Mouse (Mus musculus): ENCODE results near the gene Gpr62. TPM values are rescaled to one million over a fixed set of nuclear protein-coding genes. Genes with fewer than 3 reads are reported as not detected.

Gene Gpr62
- polyA plus RNA-seq, 1 experiment from 2014 or later: 0.66 TPM

DNA sequence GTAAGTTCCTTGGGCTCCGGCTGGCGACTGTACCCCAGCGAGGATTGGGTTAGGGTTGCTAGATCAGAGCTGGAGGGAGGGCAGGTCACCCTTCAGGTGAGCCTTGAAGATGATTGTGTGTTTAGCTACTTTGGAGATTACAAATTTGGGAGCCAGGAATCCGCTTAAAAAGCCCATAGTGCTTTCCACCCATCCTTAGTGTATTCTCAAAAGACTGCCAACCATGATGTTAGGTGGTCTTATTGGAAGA, 35.8 kb downstream of the Gpr62 start:
- peak overlapping the region; percentile 91 for H3K9ac ChIP-seq
- H3K4me2 ChIP-seq (replicated peaks): peak overlapping the region; percentile 77
- H3K27me3 ChIP-seq (replicated peaks): no peaks in the 10 kb centered on the region
- peak overlapping the region; percentile 44; the same call in 1 of the 2 replicates for H3K27ac ChIP-seq
- peak overlapping the region; percentile 73 for H3K4me3 ChIP-seq
- H3K36me3 ChIP-seq: peaks cover 38% of the 10 kb centered on the region
- 2% methylated on average over 4 of the region's 4 CpGs for WGBS
- H3K9me3 ChIP-seq: no peaks in the 10 kb centered on the region
- H3K4me1 ChIP-seq: peaks cover 8% of the 10 kb centered on the region
- ATAC-seq (ENCODE audit: low FRiP score, low read depth): no peak

DNA sequence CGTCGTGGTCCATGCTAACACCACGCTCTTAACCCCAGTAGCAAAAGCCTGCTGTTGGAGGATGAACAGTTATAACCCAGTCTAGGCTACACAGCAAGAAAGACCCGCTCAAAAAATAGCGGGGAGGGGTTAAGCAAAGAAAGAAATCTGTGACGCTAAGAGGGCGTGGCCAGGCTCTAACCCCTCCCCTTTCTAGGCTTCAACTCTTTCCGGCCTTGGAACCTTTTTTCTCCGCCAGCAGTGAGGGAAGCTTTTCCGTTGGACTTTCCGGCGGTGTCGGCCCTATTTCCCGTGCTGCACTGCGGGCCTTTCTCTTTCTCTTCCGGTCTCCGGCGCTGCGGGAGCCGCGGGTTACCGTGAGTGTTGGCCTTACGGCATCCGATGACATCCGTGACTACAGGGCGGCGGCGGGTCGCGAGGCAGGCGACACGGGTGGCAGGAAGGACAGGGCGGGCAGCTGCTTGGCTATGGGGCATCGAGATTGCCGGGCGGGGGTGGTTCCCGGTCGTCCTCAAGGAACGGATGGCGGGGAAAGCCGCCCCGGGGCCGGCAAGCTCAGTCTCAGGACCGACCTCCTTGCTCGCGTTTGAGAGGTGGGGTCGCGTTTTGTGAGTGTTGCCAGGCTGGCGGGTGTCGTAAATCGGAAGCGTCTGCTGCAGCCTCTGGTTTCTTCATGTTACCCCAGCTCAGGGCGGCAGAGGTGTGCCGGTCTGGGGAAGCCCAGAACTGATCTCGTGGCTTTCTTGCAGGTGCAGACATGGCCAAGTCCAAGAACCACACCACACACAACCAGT, 36.3 kb downstream of the Gpr62 start, which contains the start of gene Rpl29:
Gene Rpl29, plus strand, starts transcription at position 234 of the 794 bp plus-strand sequence.
- under 1% methylated on average over 55 of the region's 55 CpGs for WGBS
- H3K4me3 ChIP-seq: peak within 1 kb of the TSS; percentile 73
- peaks cover 8% of the 10 kb centered on the region for H3K4me1 ChIP-seq
- H3K9me3 ChIP-seq: no peaks in the 10 kb centered on the region
- no peaks in the 10 kb centered on the region for H3K27me3 ChIP-seq (replicated peaks)
- H3K27ac ChIP-seq: peak within 1 kb of the TSS; percentile 93
- ATAC-seq (ENCODE audit: low FRiP score, low read depth): peak; percentile 92
- H3K4me2 ChIP-seq (replicated peaks): peak within 1 kb of the TSS; percentile 77
- H3K36me3 ChIP-seq: peaks cover 37% of the 10 kb centered on the region
- H3K9ac ChIP-seq: peak within 1 kb of the TSS; percentile 91

DNA sequence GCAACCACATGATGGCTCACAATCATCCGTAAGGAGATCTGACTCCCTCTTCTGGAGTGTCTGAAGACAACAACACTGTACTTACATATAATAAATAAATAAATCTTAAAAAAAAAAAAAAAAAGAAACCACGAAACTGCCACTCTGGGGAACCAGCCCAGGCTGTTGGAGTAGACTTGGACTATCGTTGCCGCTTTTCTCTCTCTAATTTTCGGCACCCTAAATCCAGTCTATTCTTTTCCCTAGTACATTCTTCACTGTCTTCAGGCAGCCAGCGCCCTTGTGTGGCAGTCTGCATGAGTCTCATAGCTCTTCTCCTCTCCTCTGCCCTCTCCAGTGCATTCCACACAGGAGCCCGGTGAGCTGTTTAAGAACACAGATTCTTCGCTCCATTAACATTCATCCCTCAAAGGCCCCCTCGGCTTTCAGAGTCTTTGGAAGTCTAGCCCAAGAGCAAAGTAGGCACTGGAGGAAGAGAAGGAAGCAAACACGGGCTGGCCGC, 37.0 kb downstream of the Gpr62 start:
- peak overlapping the region; percentile 52 for H3K9ac ChIP-seq
- ATAC-seq (ENCODE audit: low FRiP score, low read depth): peak; percentile 59
- H3K4me3 ChIP-seq: peak overlapping the region; percentile 73
- H3K4me1 ChIP-seq: peaks cover 8% of the 10 kb centered on the region
- H3K36me3 ChIP-seq: peaks cover 31% of the 10 kb centered on the region
- H3K27me3 ChIP-seq (replicated peaks): no peaks in the 10 kb centered on the region
- H3K4me2 ChIP-seq (replicated peaks): peak overlapping the region; percentile 77
- peak overlapping the region; percentile 93 for H3K27ac ChIP-seq
- no peaks in the 10 kb centered on the region for H3K9me3 ChIP-seq
- 16% methylated on average over 11 of the region's 11 CpGs for WGBS

DNA sequence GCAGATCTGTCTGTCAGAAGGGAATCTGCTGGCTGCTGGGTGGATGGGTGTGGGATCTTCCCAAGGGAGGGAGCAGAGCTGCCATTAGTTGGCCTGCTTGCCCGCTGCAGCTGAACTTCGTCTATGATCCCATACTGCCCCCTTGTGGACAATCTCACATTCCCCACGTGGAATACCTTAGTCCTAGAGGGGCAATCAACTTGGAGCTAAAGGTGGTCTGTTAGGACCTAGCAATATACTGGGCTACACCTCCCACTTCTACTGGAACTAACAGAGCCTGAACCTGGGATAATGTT, 43.9 kb downstream of the Gpr62 start:
- H3K4me3 ChIP-seq: no peak overlapping the region
- H3K27ac ChIP-seq: no peak overlapping the region
- no peak overlapping the region for H3K9ac ChIP-seq
- ATAC-seq (ENCODE audit: low FRiP score, low read depth): peak; percentile 75
- H3K4me1 ChIP-seq: peaks cover 27% of the 10 kb centered on the region
- H3K27me3 ChIP-seq (replicated peaks): peaks cover 2% of the 10 kb centered on the region; the same call in 1 of the 2 replicates
- 0% methylated on average over 3 of the region's 3 CpGs for WGBS
- no peaks in the 10 kb centered on the region for H3K36me3 ChIP-seq
- H3K9me3 ChIP-seq: no peaks in the 10 kb centered on the region
- peak overlapping the region; percentile 36 for H3K4me2 ChIP-seq (replicated peaks)

DNA sequence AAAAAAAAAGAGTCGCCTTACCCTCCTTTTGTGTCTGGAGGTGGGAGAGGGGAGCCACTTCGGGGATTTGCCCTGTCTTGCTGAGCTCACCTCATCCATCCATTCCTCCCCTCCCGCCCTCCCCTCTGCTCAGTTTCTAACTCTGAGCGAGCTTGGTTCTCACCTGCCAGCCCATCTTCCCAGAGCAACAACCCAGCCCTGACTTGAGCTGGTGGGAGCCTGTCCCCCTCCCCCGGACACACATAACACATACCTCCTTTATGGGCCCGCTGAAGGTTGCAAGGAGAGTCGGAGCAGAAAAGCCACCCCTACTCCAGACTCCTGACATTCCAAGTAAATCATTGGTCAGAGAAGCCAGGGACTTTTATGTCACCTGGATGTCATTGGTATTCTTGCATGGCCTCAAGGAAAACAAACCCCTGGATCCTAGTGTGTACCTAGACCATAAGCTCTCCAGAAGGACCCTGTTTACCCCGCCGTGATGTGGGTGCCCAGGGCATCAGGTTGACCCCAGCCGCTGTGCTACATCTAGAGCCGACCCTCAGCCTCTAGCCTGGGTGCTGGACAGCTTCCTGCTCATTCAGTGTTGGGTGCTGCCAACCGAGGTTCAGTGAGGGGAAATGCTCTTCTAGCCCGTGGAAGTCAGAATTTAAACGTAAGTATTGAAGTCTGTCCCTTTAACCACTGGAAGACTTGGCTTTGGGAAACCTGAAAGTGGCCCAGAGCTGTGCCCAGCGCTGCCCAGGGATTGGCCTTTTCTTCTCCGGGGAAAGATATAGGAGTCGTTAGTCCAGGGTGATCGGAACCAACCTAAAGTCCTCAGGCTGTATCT, 44.5 kb downstream of the Gpr62 start:
- Histone ChIP-seq H3K4me1 (peaks cover 27% of the 10 kb centered on the region), H3K4me3 (no peak overlapping the region), H3K27me3 (replicated peaks) (peaks cover 2% of the 10 kb centered on the region; the same call in 1 of the 2 replicates), H3K4me2 (replicated peaks) (peak overlapping the region; percentile 36), H3K9me3 (no peaks in the 10 kb centered on the region), H3K9ac (no peak overlapping the region), H3K27ac (no peak overlapping the region), H3K36me3 (no peaks in the 10 kb centered on the region)
- ATAC-seq (ENCODE audit: low FRiP score, low read depth): peak; percentile 41; the same call in 1 of the 2 replicates
- 8% methylated on average over 18 of the region's 18 CpGs for WGBS

DNA sequence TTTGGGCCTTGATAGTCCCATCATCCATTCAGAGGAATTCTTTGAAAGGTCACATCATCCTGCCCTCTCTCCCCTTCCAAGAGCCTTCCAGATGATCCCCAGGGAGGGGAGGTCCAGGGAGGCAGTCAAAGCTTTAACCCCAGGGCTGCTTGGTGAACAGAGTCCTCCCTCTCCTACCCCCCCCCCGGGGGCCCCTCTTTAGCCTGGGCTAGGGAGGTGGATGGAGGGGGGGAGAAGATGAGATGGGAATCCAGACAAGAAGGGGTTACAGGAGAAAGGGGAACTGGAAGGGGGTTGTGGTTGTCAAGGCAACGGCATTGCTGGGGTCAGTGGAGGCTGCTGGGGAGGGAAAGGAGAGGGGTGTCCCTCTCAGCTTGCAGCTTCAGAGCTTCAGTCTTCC, 45.1 kb downstream of the Gpr62 start:
- 0% methylated on average over 2 of the region's 2 CpGs for WGBS
- no peak for ATAC-seq (ENCODE audit: low FRiP score, low read depth)
- Histone ChIP-seq H3K9ac (0 out of 2 replicates have a peak overlapping the region, but pooled peaks have one; percentile 4), H3K27ac (no peak overlapping the region), H3K36me3 (no peaks in the 10 kb centered on the region), H3K4me1 (peaks cover 27% of the 10 kb centered on the region), H3K9me3 (no peaks in the 10 kb centered on the region), H3K27me3 (replicated peaks) (peaks cover 2% of the 10 kb centered on the region; the same call in 1 of the 2 replicates), H3K4me2 (replicated peaks) (peak overlapping the region; percentile 36), H3K4me3 (no peak overlapping the region)

DNA sequence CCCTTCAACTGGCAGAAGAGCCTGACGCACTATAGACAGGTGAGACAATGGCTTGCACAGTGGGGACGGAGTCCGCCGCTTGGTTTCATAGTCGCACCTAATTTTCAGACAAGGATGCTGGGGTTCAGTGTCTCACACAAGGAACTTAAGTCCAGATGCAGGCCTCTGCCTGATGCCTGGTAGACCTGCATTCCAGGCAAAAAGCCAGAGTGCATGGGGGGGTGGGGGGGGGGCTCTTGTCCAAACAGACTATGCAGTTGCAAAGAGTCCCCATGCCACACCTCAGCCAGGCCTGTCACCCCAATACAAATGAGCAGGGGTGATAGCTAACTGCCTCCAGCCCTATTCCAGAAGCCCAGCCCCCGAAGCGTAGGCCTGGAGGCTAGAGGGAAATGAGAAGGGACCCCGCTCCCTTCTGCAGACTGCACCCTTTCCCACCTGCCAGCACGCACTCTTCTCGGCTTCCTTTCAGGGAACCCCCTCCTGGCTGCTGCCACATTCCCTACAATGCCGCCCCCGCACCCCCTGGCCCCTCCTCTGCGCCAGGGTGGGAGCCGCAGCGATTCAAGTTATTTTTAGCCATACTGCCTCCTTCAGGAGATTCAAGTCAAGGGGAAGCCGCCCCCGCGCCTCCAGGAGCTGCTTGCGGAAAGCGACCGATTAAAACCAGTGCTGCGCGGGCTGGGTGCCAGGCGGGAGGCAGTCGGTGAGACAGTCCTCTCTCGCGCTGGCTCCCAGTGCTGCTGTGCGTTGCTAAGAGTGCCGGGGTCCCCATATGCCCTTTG, 47.7 kb downstream of the Gpr62 start:
- peak; percentile 26 for ATAC-seq (ENCODE audit: low FRiP score, low read depth)
- H3K4me1 ChIP-seq: peaks cover 27% of the 10 kb centered on the region
- peak overlapping the region; percentile 61 for H3K4me2 ChIP-seq (replicated peaks)
- WGBS: 16% methylated on average over 29 of the region's 29 CpGs
- H3K36me3 ChIP-seq: no peaks in the 10 kb centered on the region
- H3K9me3 ChIP-seq: no peaks in the 10 kb centered on the region
- H3K27ac ChIP-seq: no peak overlapping the region
- H3K9ac ChIP-seq: peak overlapping the region; percentile 47; the same call in 1 of the 2 replicates
- H3K27me3 ChIP-seq (replicated peaks): peaks cover 2% of the 10 kb centered on the region; the same call in 1 of the 2 replicates
- H3K4me3 ChIP-seq: peak overlapping the region; percentile 18; the same call in 1 of the 2 replicates

DNA sequence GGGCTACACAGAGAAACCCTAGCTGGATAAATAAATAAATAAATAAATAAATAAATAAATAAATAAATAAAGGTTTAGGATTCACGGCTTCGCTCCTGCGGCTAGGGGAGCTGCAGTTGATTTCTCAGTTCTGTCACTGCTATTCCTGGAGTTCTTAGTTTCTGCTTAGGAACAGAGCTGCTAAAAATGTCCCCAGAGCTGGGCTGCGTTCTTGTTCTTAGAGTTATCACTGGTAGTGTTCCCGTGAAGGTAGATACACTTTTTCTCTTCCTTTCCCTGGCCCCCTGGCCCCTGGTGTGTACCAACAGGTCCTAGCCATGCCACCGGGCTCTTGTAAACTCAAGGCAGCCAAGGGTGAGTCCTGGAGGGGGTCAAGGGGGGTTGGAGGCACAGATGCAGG, 48.9 kb downstream of the Gpr62 start:
- WGBS: 89% methylated on average over 6 of the region's 6 CpGs
- ATAC-seq (ENCODE audit: low FRiP score, low read depth): no peak
- H3K9me3 ChIP-seq: no peaks in the 10 kb centered on the region
- H3K4me1 ChIP-seq: peaks cover 27% of the 10 kb centered on the region
- H3K4me2 ChIP-seq (replicated peaks): no peak overlapping the region
- peaks cover 2% of the 10 kb centered on the region; the same call in 1 of the 2 replicates for H3K27me3 ChIP-seq (replicated peaks)
- no peak overlapping the region for H3K9ac ChIP-seq
- H3K36me3 ChIP-seq: no peaks in the 10 kb centered on the region
- no peak overlapping the region for H3K27ac ChIP-seq
- H3K4me3 ChIP-seq: no peak overlapping the region

Other genes with a start within 250 kb of the Gpr62 start
- 0.05 TPM in 1 of 2 replicates, not detected in the other for gene Tlr9, start 243.3 kb downstream of the Gpr62 start, polyA plus RNA-seq (2016; fragmentation: Nextera tagmentation; extraction: Ambion mirVana)
- gene Alas1, start 217.3 kb downstream of the Gpr62 start, polyA plus RNA-seq (2016; fragmentation: Nextera tagmentation; extraction: Ambion mirVana): 94.8 and 99.5 TPM in 2 replicates
- gene Poc1a, start 184.9 kb downstream of the Gpr62 start, polyA plus RNA-seq (2016; fragmentation: Nextera tagmentation; extraction: Ambion mirVana): 17.1 and 17.5 TPM in 2 replicates
- 18.9 and 21.3 TPM in 2 replicates for gene Dusp7, start 97.3 kb downstream of the Gpr62 start, polyA plus RNA-seq (2016; fragmentation: Nextera tagmentation; extraction: Ambion mirVana)
- gene Rpl29, start 36.5 kb downstream of the Gpr62 start, polyA plus RNA-seq (2016; fragmentation: Nextera tagmentation; extraction: Ambion mirVana): 698 and 706 TPM in 2 replicates
- gene Acy1, start 27.6 kb downstream of the Gpr62 start, polyA plus RNA-seq (2016; fragmentation: Nextera tagmentation; extraction: Ambion mirVana): 31.0 and 32.7 TPM in 2 replicates
- gene Abhd14b, start 18.5 kb downstream of the Gpr62 start, polyA plus RNA-seq (2016; fragmentation: Nextera tagmentation; extraction: Ambion mirVana): 5.7 and 6.0 TPM in 2 replicates
- 34.6 and 38.0 TPM in 2 replicates for gene Abhd14a, start 18.3 kb downstream of the Gpr62 start, polyA plus RNA-seq (2016; fragmentation: Nextera tagmentation; extraction: Ambion mirVana)
- gene Pcbp4, start 12.6 kb downstream of the Gpr62 start, polyA plus RNA-seq (2016; fragmentation: Nextera tagmentation; extraction: Ambion mirVana): 358 and 362 TPM in 2 replicates
- 48.8 and 51.0 TPM in 2 replicates for gene Rrp9, start 10.0 kb upstream of the Gpr62 start, polyA plus RNA-seq (2016; fragmentation: Nextera tagmentation; extraction: Ambion mirVana)
- 0.78 and 2.2 TPM in 2 replicates for gene Parp3, start 11.0 kb upstream of the Gpr62 start, polyA plus RNA-seq (2016; fragmentation: Nextera tagmentation; extraction: Ambion mirVana)
- gene Iqcf1, start 34.0 kb upstream of the Gpr62 start, polyA plus RNA-seq (2016; fragmentation: Nextera tagmentation; extraction: Ambion mirVana): not detected in 2 replicates
- gene Iqcf5, start 48.6 kb upstream of the Gpr62 start, polyA plus RNA-seq (2016; fragmentation: Nextera tagmentation; extraction: Ambion mirVana): not detected in 2 replicates
- not detected in 2 replicates for gene Iqcf3, start 95.7 kb upstream of the Gpr62 start, polyA plus RNA-seq (2016; fragmentation: Nextera tagmentation; extraction: Ambion mirVana)
- gene Iqcf4, start 105.1 kb upstream of the Gpr62 start, polyA plus RNA-seq (2016; fragmentation: Nextera tagmentation; extraction: Ambion mirVana): not detected in 2 replicates
- gene Iqcf6, start 160.6 kb upstream of the Gpr62 start, polyA plus RNA-seq (2016; fragmentation: Nextera tagmentation; extraction: Ambion mirVana): not detected in 2 replicates
- 9.2 and 11.8 TPM in 2 replicates for gene Grm2, start 190.1 kb upstream of the Gpr62 start, polyA plus RNA-seq (2016; fragmentation: Nextera tagmentation; extraction: Ambion mirVana)
- gene Tex264, start 220.0 kb upstream of the Gpr62 start, polyA plus RNA-seq (2016; fragmentation: Nextera tagmentation; extraction: Ambion mirVana): 35.1 and 38.4 TPM in 2 replicates